Mouse (Mus musculus) MEL (cell line): ENCODE results near the gene Slitrk3. TPM values are rescaled to one million over a fixed set of nuclear protein-coding genes. Genes with fewer than 3 reads are reported as not detected.

Experiments used
- DNase-seq: peaks from one replicate; pipeline ENCODE4 v3.0.0; 2011; ENCODE audit warnings: low read depth, low spot score
- H3K27ac ChIP-seq: 2 replicates; pipeline ENCODE4 v1.5.1; 2012; ENCODE audit warnings: low read depth, mild to moderate bottlenecking, control low read depth, low read length, moderate library complexity; ENCODE audit not compliant: control insufficient read depth
- H3K27me3 ChIP-seq, 2 experiments: fragments of 150-350 bp in 1 of 2; sonication (generic) in 1 of 2; 2 replicates each; pipeline ENCODE4 v1.6.1; 2012; ENCODE audit warnings: low read length in 2 of 2, mild to moderate bottlenecking in 2 of 2, improper control_type of control experiment in 1 of 2, moderate library complexity in 1 of 2; ENCODE audit not compliant: insufficient read depth in 2 of 2, control insufficient read depth in 1 of 2
- H3K36me3 ChIP-seq, 2 experiments: 2 replicates each; pipeline ENCODE4 v1.6.1; 2012 to 2014; ENCODE audit warnings: low read length in 2 of 2, improper control_type of control experiment in 1 of 2, inconsistent platforms in 1 of 2, mild to moderate bottlenecking in 1 of 2; ENCODE audit not compliant: insufficient read depth in 2 of 2, control insufficient read depth in 1 of 2
- H3K4me1 ChIP-seq, 2 experiments: fragments of 150-350 bp in 1 of 2; sonication (generic) in 1 of 2; 2 replicates each; pipeline ENCODE4 v1.6.1; 2012; ENCODE audit warnings: low read length in 2 of 2, improper control_type of control experiment in 1 of 2, mild to moderate bottlenecking in 1 of 2; ENCODE audit not compliant: insufficient read depth in 2 of 2, control insufficient read depth in 1 of 2
- H3K4me3 ChIP-seq, 2 experiments: fragments of 150-350 bp in 1 of 2; sonication (generic) in 1 of 2; 2 replicates each; pipeline ENCODE4 v1.5.1; 2012; ENCODE audit warnings: low read depth in 2 of 2, low read length in 2 of 2, mild to moderate bottlenecking in 2 of 2, moderate library complexity in 2 of 2, control low read depth in 1 of 2, improper control_type of control experiment in 1 of 2; ENCODE audit not compliant: control insufficient read depth in 1 of 2, insufficient read depth in 1 of 2
- H3K79me2 ChIP-seq: 2 replicates; pipeline ENCODE4 v1.6.1; 2012; ENCODE audit warnings: mild to moderate bottlenecking, low read length, moderate library complexity; ENCODE audit not compliant: control insufficient read depth, poor library complexity, insufficient read depth
- H3K9ac ChIP-seq: 2 replicates; pipeline ENCODE4 v1.6.1; 2012; ENCODE audit warnings: low read depth, mild to moderate bottlenecking, control low read depth, low read length, moderate library complexity; ENCODE audit not compliant: control insufficient read depth, poor library complexity, severe bottlenecking
- H3K9me3 ChIP-seq: fragments of 150-350 bp; sonication (generic); replicated peaks from 2 replicates; pipeline ENCODE4 v1.6.1; 2012; ENCODE audit warnings: mild to moderate bottlenecking, low read length, improper control_type of control experiment, moderate library complexity; ENCODE audit not compliant: insufficient read depth
- BHLHE40 ChIP-seq: IDR thresholded peaks from 2 replicates; pipeline ENCODE4 v1.6.1; 2012; ENCODE audit warnings: low read depth, mild to moderate bottlenecking, inconsistent platforms, low read length, improper control_type of control experiment, borderline replicate concordance
- CHD1 ChIP-seq: IDR thresholded peaks from 2 replicates; pipeline ENCODE4 v1.6.1; 2012; ENCODE audit warnings: low read depth, mild to moderate bottlenecking, inconsistent platforms, low read length, improper control_type of control experiment
- CHD2 ChIP-seq: IDR thresholded peaks from 2 replicates; pipeline ENCODE4 v1.6.1; 2011; ENCODE audit warnings: low read length, improper control_type of control experiment
- CTCF ChIP-seq, 3 experiments: IDR thresholded peaks in 2 of 3; conservative IDR thresholded peaks in 1 of 3; 2 replicates each; pipeline ENCODE4 v1.5.1; 2011 to 2012; ENCODE audit warnings: low read length in 3 of 3, low read depth in 2 of 3, mild to moderate bottlenecking in 2 of 3, improper control_type of control experiment in 1 of 3, inconsistent platforms in 1 of 3, mixed read lengths in 1 of 3, moderate library complexity in 1 of 3; ENCODE audit not compliant: control insufficient read depth in 1 of 3, insufficient read depth in 1 of 3, poor library complexity in 1 of 3, severe bottlenecking in 1 of 3
- ELF1 ChIP-seq: IDR thresholded peaks from 2 replicates; pipeline ENCODE4 v1.6.1; 2014; ENCODE audit warnings: low read depth, mild to moderate bottlenecking, inconsistent platforms, low read length, improper control_type of control experiment, moderate library complexity
- ETS1 ChIP-seq: IDR thresholded peaks from 2 replicates; pipeline ENCODE4 v1.6.1; 2012; ENCODE audit warnings: low read depth, mild to moderate bottlenecking, inconsistent platforms, low read length, improper control_type of control experiment, moderate library complexity
- GATA1 ChIP-seq: IDR thresholded peaks from 2 replicates; pipeline ENCODE4 v1.6.1; 2011; ENCODE audit warnings: low read depth, low read length, improper control_type of control experiment
- HCFC1 ChIP-seq: IDR thresholded peaks from 2 replicates; pipeline ENCODE4 v1.6.1; 2012; ENCODE audit warnings: low read depth, mild to moderate bottlenecking, inconsistent platforms, low read length, improper control_type of control experiment, moderate library complexity
- JUND ChIP-seq: IDR thresholded peaks from 2 replicates; pipeline ENCODE4 v1.6.1; 2011; ENCODE audit warnings: low read depth, mild to moderate bottlenecking, improper control_type of control experiment, low read length
- KAT2A ChIP-seq: conservative IDR thresholded peaks from 2 replicates; pipeline ENCODE4 v1.6.1; 2012; ENCODE audit warnings: low read depth, low read length, improper control_type of control experiment, inconsistent platforms
- MAX ChIP-seq: IDR thresholded peaks from 2 replicates; pipeline ENCODE4 v1.6.1; 2011; ENCODE audit warnings: low read length, improper control_type of control experiment
- MEF2A ChIP-seq: IDR thresholded peaks from 2 replicates; pipeline ENCODE4 v1.6.1; 2014; ENCODE audit warnings: low read depth, mild to moderate bottlenecking, inconsistent platforms, low read length, improper control_type of control experiment; ENCODE audit not compliant: poor library complexity, insufficient replicate concordance, severe bottlenecking; ENCODE audit errors: extremely low read depth
- NELFE ChIP-seq: IDR thresholded peaks from 2 replicates; pipeline ENCODE4 v1.6.1; 2011; ENCODE audit warnings: low read depth, low read length, improper control_type of control experiment
- NRF1 ChIP-seq: IDR thresholded peaks from 2 replicates; pipeline ENCODE4 v1.6.1; 2014; ENCODE audit warnings: low read depth, mild to moderate bottlenecking, inconsistent platforms, low read length, improper control_type of control experiment, moderate library complexity; ENCODE audit not compliant: poor library complexity, insufficient read depth, severe bottlenecking
- POLR2AphosphoS2 ChIP-seq: IDR thresholded peaks from 2 replicates; pipeline ENCODE4 v1.6.1; 2011; ENCODE audit warnings: low read length, improper control_type of control experiment
- POLR2AphosphoS5 ChIP-seq: IDR thresholded peaks from 2 replicates; pipeline ENCODE4 v1.6.1; 2012; ENCODE audit warnings: low read depth, borderline replicate concordance, mild to moderate bottlenecking, inconsistent platforms, low read length, moderate library complexity, mixed read lengths
- RAD21 ChIP-seq: IDR thresholded peaks from 2 replicates; pipeline ENCODE4 v1.6.1; 2011; ENCODE audit warnings: mild to moderate bottlenecking, low read depth, low read length, improper control_type of control experiment
- RCOR1 ChIP-seq: IDR thresholded peaks from 2 replicates; pipeline ENCODE4 v1.6.1; 2012; ENCODE audit warnings: low read depth, mild to moderate bottlenecking, inconsistent platforms, low read length, improper control_type of control experiment
- SMC3 ChIP-seq: IDR thresholded peaks from 2 replicates; pipeline ENCODE4 v1.6.1; 2011; ENCODE audit warnings: low read depth, low read length, improper control_type of control experiment
- USF1 ChIP-seq: IDR thresholded peaks from 2 replicates; pipeline ENCODE4 v1.6.1; 2014; ENCODE audit warnings: low read depth, mild to moderate bottlenecking, inconsistent platforms, low read length, improper control_type of control experiment, moderate library complexity
- USF2 ChIP-seq, 2 experiments: IDR thresholded peaks; 2 replicates each; pipeline ENCODE4 v1.6.1; 2011 to 2012; ENCODE audit warnings: improper control_type of control experiment in 2 of 2, low read length in 2 of 2, borderline replicate concordance in 1 of 2, inconsistent platforms in 1 of 2, low read depth in 1 of 2, mild to moderate bottlenecking in 1 of 2; ENCODE audit not compliant: insufficient read depth in 1 of 2
- ZC3H11A ChIP-seq: IDR thresholded peaks from 2 replicates; pipeline ENCODE4 v1.6.1; 2012; ENCODE audit warnings: low read depth, mild to moderate bottlenecking, inconsistent platforms, low read length, improper control_type of control experiment
- ZMIZ1 ChIP-seq: IDR thresholded peaks from 2 replicates; pipeline ENCODE4 v1.6.1; 2012; ENCODE audit warnings: low read depth, mild to moderate bottlenecking, inconsistent platforms, low read length, improper control_type of control experiment, moderate library complexity
- ZNF384 ChIP-seq: IDR thresholded peaks from 2 replicates; pipeline ENCODE4 v1.6.1; 2012; ENCODE audit warnings: low read depth, mild to moderate bottlenecking, inconsistent platforms, low read length, improper control_type of control experiment
- polyA plus RNA-seq, 2 experiments: library from polyadenylated mRNA; stranded (reverse) in 1 of 2; unstranded in 1 of 2; fragments of >175 nt in 1 of 2; fragments of >200 nt in 1 of 2; gene quantifications; 2 replicates each; pipeline versions ENCODE4 v1.2.1 to v1.2.4; 2012; ENCODE audit warnings: low replicate concordance in 2 of 2, low read depth in 1 of 2; ENCODE audit not compliant: insufficient read length in 2 of 2, insufficient read depth in 1 of 2, missing spikeins in 1 of 2
- total RNA-seq: library from RNA; depleted of rRNA; stranded (reverse); fragments of 300-350 nt; gene quantifications from 2 replicates; pipeline ENCODE4 v1.2.3, GENCODE M21; 2012

Gene Slitrk3
- total and polyA plus RNA-seq, 3 experiments, result not detected

GRCm38 (mm10) chr3:73056492-73057196 is 959 bp downstream of the Slitrk3 start:
- Histone ChIP-seq H3K9ac (no peak overlapping the region), H3K4me3 (no peak overlapping the region), H3K36me3 (no peaks in the 10 kb centered on the region), H3K4me1 (no peaks in the 10 kb centered on the region), H3K27ac (no peak overlapping the region), H3K79me2 (no peaks in the 10 kb centered on the region), H3K27me3 (no peaks in the 10 kb centered on the region), H3K9me3 (no peaks in the 10 kb centered on the region)
- TF ChIP-seq ZNF384, result no peak
- no peak for TF ChIP-seq HCFC1
- no peak for TF ChIP-seq KAT2A
- TF ChIP-seq CHD2, result no peak
- no peak for TF ChIP-seq USF1
- TF ChIP-seq POLR2AphosphoS2, result no peak
- TF ChIP-seq ZMIZ1, result no peak
- TF ChIP-seq CHD1, result no peak
- no peak for TF ChIP-seq NRF1
- no peak for TF ChIP-seq RAD21
- TF ChIP-seq POLR2AphosphoS5, result no peak
- TF ChIP-seq CTCF (IDR thresholded peaks at IDR 0.05 in 2 of 3, conservative IDR thresholded peaks at IDR 0.05 in 1 of 3; ENCODE audit: control insufficient read depth in 1 of 3, insufficient read depth in 1 of 3, low read depth in 2 of 3, low read length in 3 of 3, poor library complexity in 1 of 3, severe bottlenecking in 1 of 3), result no peak
- no peak for TF ChIP-seq BHLHE40
- TF ChIP-seq MAX, result no peak
- no peak for TF ChIP-seq GATA1
- no peak for TF ChIP-seq ETS1
- no peak for DNase-seq

DNA sequence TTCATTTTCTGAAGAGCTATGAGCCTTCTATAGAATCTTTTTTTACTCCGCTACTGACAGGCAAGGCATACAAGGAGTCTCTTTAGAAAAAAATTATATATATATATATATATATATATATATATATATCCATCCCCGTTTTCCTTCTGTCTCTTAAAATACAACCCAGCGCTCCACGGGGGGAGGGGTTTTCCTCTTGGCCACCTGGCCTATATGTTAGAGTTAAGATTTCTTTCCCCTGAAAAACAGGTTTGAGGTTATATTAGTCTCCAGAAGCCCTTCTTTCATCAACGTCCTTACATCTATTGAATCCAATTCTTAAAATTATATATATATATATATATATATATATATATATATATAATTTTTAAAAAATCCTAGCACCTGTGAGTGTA is 1.6 kb downstream of the Slitrk3 start:
- Histone ChIP-seq H3K79me2 (no peaks in the 10 kb centered on the region), H3K4me3 (no peak overlapping the region), H3K4me1 (no peaks in the 10 kb centered on the region), H3K9me3 (no peaks in the 10 kb centered on the region), H3K36me3 (no peaks in the 10 kb centered on the region), H3K9ac (no peak overlapping the region), H3K27me3 (no peaks in the 10 kb centered on the region), H3K27ac (no peak overlapping the region)
- TF ChIP-seq USF2 (IDR thresholded peaks at IDR 0.05; ENCODE audit: borderline replicate concordance in 1 of 2, insufficient read depth in 1 of 2, low read depth in 1 of 2, low read length in 2 of 2) (no peak), USF1 (no peak), ETS1 (no peak), NELFE (no peak), KAT2A (no peak), ZC3H11A (no peak), RAD21 (no peak), CHD2 (no peak), RCOR1 (no peak), SMC3 (no peak), ZNF384 (no peak), ELF1 (no peak), ZMIZ1 (no peak), JUND (no peak), MAX (no peak), MEF2A (no peak), NRF1 (no peak), GATA1 (no peak)
- DNase-seq, result no peak
